Mouse (Mus musculus): ENCODE results near the gene Cd300ld. TPM values are rescaled to one million over a fixed set of nuclear protein-coding genes. Genes with fewer than 3 reads are reported as not detected.

Gene Cd300ld
- polyA plus RNA-seq, 1 experiment from 2014 or later = 0.28 TPM

- no peak within 1 kb of the TSS for H3K4me2 ChIP-seq (replicated peaks)
- WGBS = 50% methylated on average over 6 of the region's 6 CpGs
- H3K27ac ChIP-seq (replicated peaks) = no peak within 1 kb of the TSS
- ATAC-seq (ENCODE audit: insufficient number of reproducible peaks, low FRiP score, low TSS enrichment, low read depth) = no peak
- no peak within 1 kb of the TSS for H3K4me3 ChIP-seq (replicated peaks)
- no peak within 1 kb of the TSS for H3K9ac ChIP-seq
- H3K9me3 ChIP-seq (replicated peaks) = no peaks in the 10 kb centered on the region
- no peaks in the 10 kb centered on the region for H3K27me3 ChIP-seq
- no peaks in the 10 kb centered on the region for H3K4me1 ChIP-seq
- H3K36me3 ChIP-seq = no peaks in the 10 kb centered on the region
These were observed 55.6 kb downstream of the Cd300ld start, which contains the start of gene Cd300lb for GRCm38 (mm10) chr11:114934144-114934543. TSS of gene Cd300lb (minus strand) at chr11:114934386.

GRCm38 (mm10) chr11:114933591-114933990 is 56.1 kb downstream of the Cd300ld start:
- Histone ChIP-seq H3K27ac (replicated peaks) (no peak overlapping the region), H3K4me2 (replicated peaks) (no peak overlapping the region), H3K36me3 (no peaks in the 10 kb centered on the region), H3K27me3 (no peaks in the 10 kb centered on the region), H3K9ac (no peak overlapping the region), H3K4me1 (no peaks in the 10 kb centered on the region), H3K4me3 (replicated peaks) (no peak overlapping the region), H3K9me3 (replicated peaks) (no peaks in the 10 kb centered on the region)
- ATAC-seq (ENCODE audit: insufficient number of reproducible peaks, low FRiP score, low TSS enrichment, low read depth) = no peak
- WGBS = 71% methylated on average over 4 of the region's 4 CpGs

Other genes starting within 250 kb of the Cd300ld start
- 1.7 and 3.2 TPM in 2 replicates for gene Kif19a, start 224.5 kb downstream of the Cd300ld start, polyA plus RNA-seq (2015; fragmentation: Nextera tagmentation; extraction: Ambion mirVana)
- gene Btbd17, start 194.0 kb downstream of the Cd300ld start, polyA plus RNA-seq (2015; fragmentation: Nextera tagmentation; extraction: Ambion mirVana) = 3.6 and 4.2 TPM in 2 replicates
- gene Gpr142, start 191.0 kb downstream of the Cd300ld start, polyA plus RNA-seq (2015; fragmentation: Nextera tagmentation; extraction: Ambion mirVana) = not detected in 2 replicates
- gene Gprc5c, start 138.8 kb downstream of the Cd300ld start, polyA plus RNA-seq (2015; fragmentation: Nextera tagmentation; extraction: Ambion mirVana) = 40.4 and 45.4 TPM in 2 replicates
- 1.6 and 1.8 TPM in 2 replicates for gene Cd300a, start 99.9 kb downstream of the Cd300ld start, polyA plus RNA-seq (2015; fragmentation: Nextera tagmentation; extraction: Ambion mirVana)
- 0.49 and 0.61 TPM in 2 replicates for gene Cd300lb, start 55.5 kb downstream of the Cd300ld start, polyA plus RNA-seq (2015; fragmentation: Nextera tagmentation; extraction: Ambion mirVana)
- not detected in 2 replicates for gene Cd300c, start 20.8 kb downstream of the Cd300ld start, polyA plus RNA-seq (2015; fragmentation: Nextera tagmentation; extraction: Ambion mirVana)
- 3.8 and 5.6 TPM in 2 replicates for gene Cd300c2, start 12.0 kb upstream of the Cd300ld start, polyA plus RNA-seq (2015; fragmentation: Nextera tagmentation; extraction: Ambion mirVana)
- not detected in 2 replicates for gene Cd300ld2, start 26.3 kb upstream of the Cd300ld start, polyA plus RNA-seq (2015; fragmentation: Nextera tagmentation; extraction: Ambion mirVana)
- gene Cd300ld4, start 37.1 kb upstream of the Cd300ld start, polyA plus RNA-seq (2015; fragmentation: Nextera tagmentation; extraction: Ambion mirVana) = not detected in 2 replicates
- gene Cd300ld5, start 47.8 kb upstream of the Cd300ld start, polyA plus RNA-seq (2015; fragmentation: Nextera tagmentation; extraction: Ambion mirVana) = not detected in 2 replicates
- gene Cd300ld3, start 58.5 kb upstream of the Cd300ld start, polyA plus RNA-seq (2015; fragmentation: Nextera tagmentation; extraction: Ambion mirVana) = not detected in 2 replicates
- 0.12 and 0.16 TPM in 2 replicates for gene Cd300e, start 72.3 kb upstream of the Cd300ld start, polyA plus RNA-seq (2015; fragmentation: Nextera tagmentation; extraction: Ambion mirVana)
- 1.6 and 2.0 TPM in 2 replicates for gene Rab37, start 101.5 kb upstream of the Cd300ld start, polyA plus RNA-seq (2015; fragmentation: Nextera tagmentation; extraction: Ambion mirVana)
- gene Cd300lf, start 144.1 kb upstream of the Cd300ld start, polyA plus RNA-seq (2015; fragmentation: Nextera tagmentation; extraction: Ambion mirVana) = 0.96 and 1.0 TPM in 2 replicates
- gene Slc9a3r1, start 173.4 kb upstream of the Cd300ld start, polyA plus RNA-seq (2015; fragmentation: Nextera tagmentation; extraction: Ambion mirVana) = 45.2 and 51.8 TPM in 2 replicates
- gene Tmem104, start 197.6 kb upstream of the Cd300ld start, polyA plus RNA-seq (2015; fragmentation: Nextera tagmentation; extraction: Ambion mirVana) = 12.6 and 13.9 TPM in 2 replicates
- 30.9 and 41.6 TPM in 2 replicates for gene Nat9, start 197.9 kb upstream of the Cd300ld start, polyA plus RNA-seq (2015; fragmentation: Nextera tagmentation; extraction: Ambion mirVana)

All from embryonic facial prominence, embryonic 15.5 days (tissue).